Mouse (Mus musculus): Measurements from ENCODE around the gene Myoz1.

DNA sequence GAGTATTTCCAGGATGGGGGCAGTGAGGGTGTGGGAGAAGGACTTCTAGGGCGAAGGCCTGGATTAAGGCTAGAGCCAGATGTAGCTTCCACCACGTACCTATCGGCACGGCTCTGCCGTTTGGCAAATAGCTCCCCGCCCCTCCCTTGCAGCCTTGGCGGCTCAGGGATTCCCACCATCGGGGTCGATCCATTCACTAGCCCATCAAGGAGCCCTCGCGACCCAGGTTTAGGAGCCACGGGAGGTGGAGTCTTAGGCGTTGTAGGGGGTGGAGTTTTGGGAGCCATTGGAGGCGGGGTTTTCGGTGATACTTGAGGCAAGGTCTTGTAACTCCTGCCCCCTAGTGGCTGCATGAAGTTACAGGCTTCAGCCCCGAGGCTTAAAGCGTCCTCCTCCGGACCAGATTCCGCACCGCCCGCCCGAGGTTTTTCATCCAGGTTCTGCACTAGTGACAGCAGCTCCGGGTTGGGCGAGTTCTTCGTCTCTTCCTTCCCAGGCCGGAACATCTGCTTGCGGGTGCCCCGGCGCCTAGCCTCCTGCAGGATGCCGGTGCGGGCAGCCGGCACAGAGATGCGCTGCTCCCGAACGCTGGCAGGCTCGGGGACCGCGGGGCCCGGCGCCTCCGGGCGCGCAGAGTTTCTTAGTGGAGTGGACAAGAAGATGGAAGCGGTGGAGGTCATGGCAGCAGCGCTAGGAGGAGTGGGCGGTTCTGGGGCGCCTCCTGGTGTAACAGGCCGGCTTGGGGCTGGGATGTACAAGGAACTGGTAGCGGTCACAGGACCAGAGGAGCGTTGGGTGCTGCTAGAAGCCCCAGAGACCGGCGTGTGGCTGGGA lies 4.7 kb upstream of the Myoz1 start:
- TF ChIP-seq MAX (IDR thresholded peaks at IDR 0.05) (no peak), CTCF (IDR thresholded peaks at IDR 0.05; ENCODE audit: control insufficient read depth, insufficient read depth, insufficient read length) (peak; percentile 68), USF1 (IDR thresholded peaks at IDR 0.05; ENCODE audit: low read depth) (no peak), CEBPB (IDR thresholded peaks at IDR 0.05; ENCODE audit: low read depth) (no peak)

Data from C2C12 (cell line).